25 mouse cellular contexts compared by ENCODE assay signal in genomic region chr12:98795731-98796318, GRCm38 (mm10). TPM values are rescaled to one million over a fixed set of nuclear protein-coding genes. Genes with fewer than 3 reads are reported as not detected.
DNase-seq lines count a peak whose midpoint lies in the region; ATAC-seq and TF ChIP-seq lines count a peak whose summit lies in the region.
"Had no signal": no experiment of that assay in that cellular context is flagged by ENCODE, and none has a peak within 500 bp of the region (broad histone marks: within the 10 kb centered on the region; RNA-seq: fewer than 3 reads in every experiment).

No protein-coding gene starts in this region.

- H3K4me1 ChIP-seq in forebrain, embryonic 13.5 days: no peaks in the 10 kb centered on the region
- H3K4me1 ChIP-seq in forebrain, embryonic 10.5 days: no peaks in the 10 kb centered on the region
- H3K4me1 ChIP-seq in hindbrain, embryonic 13.5 days (replicated peaks): no peaks in the 10 kb centered on the region
- no peaks in the 10 kb centered on the region for H3K4me1 ChIP-seq in hindbrain, embryonic 11.5 days (replicated peaks; ENCODE audit: control insufficient read depth, insufficient read depth, low read length)
- no peaks in the 10 kb centered on the region for H3K4me1 ChIP-seq in midbrain, embryonic 14.5 days (ENCODE audit: control insufficient read depth, insufficient read depth, low read length)
- H3K4me1 ChIP-seq in midbrain, embryonic 16.5 days (ENCODE audit: control insufficient read depth, insufficient read depth, low read length): no peaks in the 10 kb centered on the region
- no peaks in the 10 kb centered on the region for H3K4me1 ChIP-seq in hindbrain, postnatal 0 days (ENCODE audit: insufficient read depth, low read length)
- H3K4me1 ChIP-seq in heart, embryonic 11.5 days (ENCODE audit: control insufficient read depth, insufficient read depth, low read length): no peaks in the 10 kb centered on the region
- H3K4me1 ChIP-seq: embryonic facial prominence, embryonic 15.5 days; heart, embryonic 13.5 days had no signal

- no peaks in the 10 kb centered on the region for H3K27me3 ChIP-seq in forebrain, embryonic 13.5 days
- no peaks in the 10 kb centered on the region for H3K27me3 ChIP-seq in forebrain, embryonic 10.5 days (ENCODE audit: poor library complexity, severe bottlenecking)
- no peaks in the 10 kb centered on the region for H3K27me3 ChIP-seq in hindbrain, embryonic 13.5 days
- no peaks in the 10 kb centered on the region for H3K27me3 ChIP-seq in hindbrain, embryonic 11.5 days (ENCODE audit: control insufficient read depth, insufficient read depth, low read length)
- H3K27me3 ChIP-seq in midbrain, embryonic 14.5 days (ENCODE audit: control insufficient read depth, insufficient read depth, low read length): no peaks in the 10 kb centered on the region
- no peaks in the 10 kb centered on the region for H3K27me3 ChIP-seq in midbrain, embryonic 16.5 days (ENCODE audit: control insufficient read depth, insufficient read depth, low read depth, low read length)
- no peaks in the 10 kb centered on the region for H3K27me3 ChIP-seq in hindbrain, postnatal 0 days (ENCODE audit: insufficient read depth, low read length)
- H3K27me3 ChIP-seq in heart, embryonic 11.5 days (ENCODE audit: control insufficient read depth, insufficient read depth, low read length): no peaks in the 10 kb centered on the region
- H3K27me3 ChIP-seq: embryonic facial prominence, embryonic 15.5 days; heart, embryonic 13.5 days had no signal

- no peaks in the 10 kb centered on the region for H3K9me3 ChIP-seq in forebrain, embryonic 13.5 days (replicated peaks)
- H3K9me3 ChIP-seq in forebrain, embryonic 10.5 days: no peaks in the 10 kb centered on the region
- no peaks in the 10 kb centered on the region for H3K9me3 ChIP-seq in hindbrain, embryonic 13.5 days
- H3K9me3 ChIP-seq in hindbrain, embryonic 11.5 days (ENCODE audit: control insufficient read depth, low read length): no peaks in the 10 kb centered on the region
- H3K9me3 ChIP-seq in midbrain, embryonic 14.5 days (ENCODE audit: control insufficient read depth, low read length): no peaks in the 10 kb centered on the region
- no peaks in the 10 kb centered on the region for H3K9me3 ChIP-seq in midbrain, embryonic 16.5 days (replicated peaks; ENCODE audit: control insufficient read depth, low read length, poor library complexity, severe bottlenecking)
- no peaks in the 10 kb centered on the region for H3K9me3 ChIP-seq in hindbrain, postnatal 0 days (ENCODE audit: low read length)
- no peaks in the 10 kb centered on the region for H3K9me3 ChIP-seq in heart, embryonic 11.5 days (replicated peaks; ENCODE audit: control insufficient read depth, low read length)
- H3K9me3 ChIP-seq: embryonic facial prominence, embryonic 15.5 days; G1E; heart, embryonic 13.5 days had no signal

- no peak overlapping the region for H3K9ac ChIP-seq in forebrain, embryonic 13.5 days
- no peak overlapping the region for H3K9ac ChIP-seq in hindbrain, embryonic 13.5 days
- no peak overlapping the region for H3K9ac ChIP-seq in hindbrain, embryonic 11.5 days (ENCODE audit: low read depth, low read length)
- no peak overlapping the region for H3K9ac ChIP-seq in midbrain, embryonic 14.5 days (replicated peaks; ENCODE audit: low read length)
- H3K9ac ChIP-seq in midbrain, embryonic 16.5 days (ENCODE audit: low read depth, low read length): no peak overlapping the region
- H3K9ac ChIP-seq in hindbrain, postnatal 0 days (replicated peaks; ENCODE audit: low read length): no peak overlapping the region
- H3K9ac ChIP-seq in heart, embryonic 11.5 days (ENCODE audit: low read depth, low read length): no peak overlapping the region
- H3K9ac ChIP-seq: embryonic facial prominence, embryonic 15.5 days; heart, embryonic 13.5 days had no signal

- no peak overlapping the region for H3K4me3 ChIP-seq in forebrain, embryonic 13.5 days
- H3K4me3 ChIP-seq in forebrain, embryonic 10.5 days: no peak overlapping the region
- H3K4me3 ChIP-seq in hindbrain, embryonic 13.5 days: no peak overlapping the region
- no peak overlapping the region for H3K4me3 ChIP-seq in hindbrain, embryonic 11.5 days (ENCODE audit: low read depth, low read length)
- H3K4me3 ChIP-seq in midbrain, embryonic 14.5 days (replicated peaks; ENCODE audit: low read depth, low read length): no peak overlapping the region
- H3K4me3 ChIP-seq in midbrain, embryonic 16.5 days (ENCODE audit: low read depth, low read length): no peak overlapping the region
- no peak overlapping the region for H3K4me3 ChIP-seq in hindbrain, postnatal 0 days (ENCODE audit: low read length)
- H3K4me3 ChIP-seq in heart, embryonic 11.5 days (ENCODE audit: low read depth, low read length): no peak overlapping the region
- H3K4me3 ChIP-seq: embryonic facial prominence, embryonic 15.5 days; erythroblast, embryonic 14.5 days; gastrocnemius, adult 2 months; heart, embryonic 13.5 days had no signal

- 78% methylated on average over 3 of the region's 3 CpGs for WGBS in forebrain, embryonic 13.5 days
- WGBS in forebrain, embryonic 10.5 days: 92% methylated on average over 3 of the region's 3 CpGs
- 81% methylated on average over 3 of the region's 3 CpGs for WGBS in hindbrain, embryonic 13.5 days
- 94% methylated on average over 3 of the region's 3 CpGs for WGBS in hindbrain, embryonic 11.5 days
- WGBS in midbrain, embryonic 14.5 days: 83% methylated on average over 3 of the region's 3 CpGs
- WGBS in midbrain, embryonic 16.5 days: 86% methylated on average over 3 of the region's 3 CpGs
- WGBS in hindbrain, postnatal 0 days: 60% methylated on average over 3 of the region's 3 CpGs
- WGBS in heart, embryonic 11.5 days (ENCODE audit: insufficient replicate concordance): 96% methylated on average over 3 of the region's 3 CpGs

- DNase-seq in forebrain, embryonic 10.5 days (ENCODE audit: extremely low spot score, low spot score): no peak
- no peak for DNase-seq in hindbrain, embryonic 11.5 days (ENCODE audit: low spot score)
- DNase-seq in midbrain, embryonic 14.5 days: peak; percentile 9
- DNase-seq in hindbrain, postnatal 0 days (ENCODE audit: low spot score): peak; percentile 30
- DNase-seq: adrenal gland, adult 8-10 months; adrenal gland, postnatal 36 days; B cell, adult 2 months; cerebellum, adult 11 months; cerebellum, adult 8-10 months; cerebellum, postnatal 14 days; embryo, embryonic 11 days; gastrocnemius, adult 2 months; gastrocnemius, postnatal 25 days; heart, postnatal 4 days had no signal

- H3K27ac ChIP-seq in forebrain, embryonic 13.5 days: 0 out of 2 replicates have a peak overlapping the region, but pooled peaks have one; percentile 22
- no peak overlapping the region for H3K27ac ChIP-seq in forebrain, embryonic 10.5 days
- peak overlapping the region; percentile 64; the same call in 1 of the 2 replicates for H3K27ac ChIP-seq in hindbrain, embryonic 13.5 days
- no peak overlapping the region for H3K27ac ChIP-seq in hindbrain, embryonic 11.5 days (ENCODE audit: low read depth, low read length)
- H3K27ac ChIP-seq in midbrain, embryonic 14.5 days (replicated peaks; ENCODE audit: low read depth, low read length): no peak overlapping the region
- no peak overlapping the region for H3K27ac ChIP-seq in midbrain, embryonic 16.5 days (ENCODE audit: low read length)
- peak overlapping the region; percentile 56; the same call in 1 of the 2 replicates for H3K27ac ChIP-seq in hindbrain, postnatal 0 days
- no peak overlapping the region for H3K27ac ChIP-seq in heart, embryonic 11.5 days (ENCODE audit: low read depth, low read length)
- H3K27ac ChIP-seq: embryonic facial prominence, embryonic 15.5 days; gastrocnemius, adult 2 months; heart, embryonic 13.5 days had no signal

- ATAC-seq in forebrain, embryonic 13.5 days: no peak
- ATAC-seq in hindbrain, embryonic 13.5 days (ENCODE audit: low FRiP score): peak; percentile 39; the same call in 1 of the 2 replicates
- ATAC-seq in hindbrain, embryonic 11.5 days (ENCODE audit: low FRiP score): no peak
- ATAC-seq in midbrain, embryonic 14.5 days (ENCODE audit: low FRiP score, low TSS enrichment): no peak
- no peak for ATAC-seq in midbrain, embryonic 16.5 days
- ATAC-seq in hindbrain, postnatal 0 days: peak; percentile 81
- ATAC-seq in heart, embryonic 11.5 days (replicated peaks; ENCODE audit: insufficient number of reproducible peaks, low FRiP score, low TSS enrichment): no peak
- ATAC-seq: CD4-positive, CD25-positive, alpha-beta regulatory T cell, adult 4 months; inflammation-experienced regulatory T-cells, adult 6 months; intestine, postnatal 0 days had no signal

- peaks cover 89% of the 10 kb centered on the region for H3K36me3 ChIP-seq in forebrain, embryonic 13.5 days (ENCODE audit: poor library complexity, severe bottlenecking)
- H3K36me3 ChIP-seq in forebrain, embryonic 10.5 days (replicated peaks): peaks cover 98% of the 10 kb centered on the region
- H3K36me3 ChIP-seq in hindbrain, embryonic 13.5 days: peaks cover 80% of the 10 kb centered on the region
- H3K36me3 ChIP-seq in hindbrain, embryonic 11.5 days (ENCODE audit: control insufficient read depth, insufficient read depth, low read length): peaks cover 4% of the 10 kb centered on the region; the same call in 1 of the 2 replicates
- peaks cover 85% of the 10 kb centered on the region for H3K36me3 ChIP-seq in midbrain, embryonic 14.5 days (ENCODE audit: control insufficient read depth, insufficient read depth, low read length)
- peaks cover 37% of the 10 kb centered on the region for H3K36me3 ChIP-seq in midbrain, embryonic 16.5 days (ENCODE audit: control insufficient read depth, insufficient read depth, low read length)
- H3K36me3 ChIP-seq in hindbrain, postnatal 0 days (ENCODE audit: insufficient read depth, low read length): peaks cover 44% of the 10 kb centered on the region
- peaks cover 10% of the 10 kb centered on the region for H3K36me3 ChIP-seq in heart, embryonic 11.5 days (ENCODE audit: control insufficient read depth, insufficient read depth, low read length)

- no peak for TF ChIP-seq CTCF in hindbrain, postnatal 0 days (IDR thresholded peaks at IDR 0.05; ENCODE audit: low read depth)

- no peak overlapping the region for H3K4me2 ChIP-seq in forebrain, embryonic 13.5 days
- H3K4me2 ChIP-seq in hindbrain, embryonic 13.5 days: no peak overlapping the region
- H3K4me2 ChIP-seq in hindbrain, embryonic 11.5 days (replicated peaks; ENCODE audit: low read depth, low read length): no peak overlapping the region
- H3K4me2 ChIP-seq in midbrain, embryonic 14.5 days (ENCODE audit: low read length): no peak overlapping the region
- no peak overlapping the region for H3K4me2 ChIP-seq in midbrain, embryonic 16.5 days (ENCODE audit: low read length)
- H3K4me2 ChIP-seq in hindbrain, postnatal 0 days (ENCODE audit: low read depth, low read length): no peak overlapping the region
- H3K4me2 ChIP-seq in heart, embryonic 11.5 days: no peak overlapping the region
- H3K4me2 ChIP-seq: embryonic facial prominence, embryonic 15.5 days; heart, embryonic 13.5 days had no signal

RNA-seq across cellular contexts. Expression of gene Zc3h14, which starts 49.1 kb away (rescaled TPM):
- polyA plus RNA-seq in forebrain, embryonic 13.5 days (2015; fragmentation: Nextera tagmentation; extraction: Ambion mirVana): 125 and 126 TPM in 2 replicates
- 133 and 141 TPM in 2 replicates for polyA plus RNA-seq in forebrain, embryonic 10.5 days (2016; fragmentation: Nextera tagmentation; extraction: Ambion mirVana)
- polyA plus RNA-seq in hindbrain, embryonic 13.5 days (2015; fragmentation: Nextera tagmentation; extraction: Ambion mirVana): 112 and 118 TPM in 2 replicates
- 165 and 169 TPM in 2 replicates for polyA plus RNA-seq in hindbrain, embryonic 11.5 days (2014; fragmentation: Nextera tagmentation; extraction: Ambion mirVana)
- polyA plus RNA-seq in midbrain, embryonic 14.5 days (2014; fragmentation: Nextera tagmentation; extraction: Ambion mirVana): 99.5 and 135 TPM in 2 replicates
- polyA plus RNA-seq in midbrain, embryonic 16.5 days (2015; fragmentation: Nextera tagmentation; extraction: Ambion mirVana): 103 and 109 TPM in 2 replicates
- total RNA-seq in hindbrain, postnatal 0 days (2014; rRNA removed): 84.1 and 102 TPM in 2 replicates
- 100.0 and 101 TPM in 2 replicates for polyA plus RNA-seq in hindbrain, postnatal 0 days (2015; fragmentation: Nextera tagmentation; extraction: Ambion mirVana)
- 110 TPM in 2 replicates for polyA plus RNA-seq in heart, embryonic 11.5 days (2014; fragmentation: Nextera tagmentation; extraction: Ambion mirVana)

RNA-seq across cellular contexts. Expression of gene Ptpn21, which starts 58.6 kb away (rescaled TPM):
- 6.4 and 6.5 TPM in 2 replicates for polyA plus RNA-seq in forebrain, embryonic 13.5 days (2015; fragmentation: Nextera tagmentation; extraction: Ambion mirVana)
- 7.4 TPM in 2 replicates for polyA plus RNA-seq in forebrain, embryonic 10.5 days (2016; fragmentation: Nextera tagmentation; extraction: Ambion mirVana)
- 4.3 and 4.7 TPM in 2 replicates for polyA plus RNA-seq in hindbrain, embryonic 13.5 days (2015; fragmentation: Nextera tagmentation; extraction: Ambion mirVana)
- 6.0 and 6.4 TPM in 2 replicates for polyA plus RNA-seq in hindbrain, embryonic 11.5 days (2014; fragmentation: Nextera tagmentation; extraction: Ambion mirVana)
- polyA plus RNA-seq in midbrain, embryonic 14.5 days (2014; fragmentation: Nextera tagmentation; extraction: Ambion mirVana): 3.9 and 5.4 TPM in 2 replicates
- polyA plus RNA-seq in midbrain, embryonic 16.5 days (2015; fragmentation: Nextera tagmentation; extraction: Ambion mirVana): 4.0 and 4.9 TPM in 2 replicates
- 3.7 and 6.0 TPM in 2 replicates for total RNA-seq in hindbrain, postnatal 0 days (2014; rRNA removed)
- 2.5 and 2.7 TPM in 2 replicates for polyA plus RNA-seq in hindbrain, postnatal 0 days (2015; fragmentation: Nextera tagmentation; extraction: Ambion mirVana)
- 10.4 and 13.0 TPM in 2 replicates for polyA plus RNA-seq in heart, embryonic 11.5 days (2014; fragmentation: Nextera tagmentation; extraction: Ambion mirVana)
- polyA plus RNA-seq: erythroblast, embryonic 14.5 days had no signal

Comparison
In these comparisons a context has a peak if more than half of its experiments do, and no peak if none do; other contexts are left out.
1. ATAC-seq: peak in hindbrain, embryonic 13.5 days (single experiment) and hindbrain, postnatal 0 days (single experiment); none in forebrain, embryonic 13.5 days (single experiment), hindbrain, embryonic 11.5 days (single experiment), midbrain, embryonic 14.5 days (single experiment), midbrain, embryonic 16.5 days (single experiment) and heart, embryonic 11.5 days (single experiment).
2. H3K27ac ChIP-seq: peak in forebrain, embryonic 13.5 days (single experiment), hindbrain, embryonic 13.5 days (single experiment) and hindbrain, postnatal 0 days (single experiment); none in forebrain, embryonic 10.5 days (single experiment), hindbrain, embryonic 11.5 days (single experiment), midbrain, embryonic 14.5 days (single experiment), midbrain, embryonic 16.5 days (single experiment) and heart, embryonic 11.5 days (single experiment).
3. DNase-seq: peak in midbrain, embryonic 14.5 days (single experiment) and hindbrain, postnatal 0 days (single experiment); none in forebrain, embryonic 10.5 days (single experiment) and hindbrain, embryonic 11.5 days (single experiment).